Mouse (Mus musculus): Measurements from ENCODE around the gene Krr1. TPM values are rescaled to one million over a fixed set of nuclear protein-coding genes. Genes with fewer than 3 reads are reported as not detected.

The Krr1 gene
- polyA plus RNA-seq, 1 experiment from 2014 or later = 33.8 TPM

Other genes starting within 250 kb of the Krr1 start
- gene Glipr1, start 30.0 kb downstream of the Krr1 start, polyA plus RNA-seq (2015; fragmentation: Nextera tagmentation; extraction: Ambion mirVana) = 0.43 and 0.76 TPM in 2 replicates
- gene Glipr1l1, start 87.5 kb downstream of the Krr1 start, polyA plus RNA-seq (2015; fragmentation: Nextera tagmentation; extraction: Ambion mirVana) = 0.29 TPM in 1 of 2 replicates, not detected in the other
- not detected in 2 replicates for gene Glipr1l2, start 110.7 kb downstream of the Krr1 start, polyA plus RNA-seq (2015; fragmentation: Nextera tagmentation; extraction: Ambion mirVana)
- 0.49 and 0.52 TPM in 2 replicates for gene Glipr1l3, start 187.7 kb downstream of the Krr1 start, polyA plus RNA-seq (2015; fragmentation: Nextera tagmentation; extraction: Ambion mirVana)
- 0.58 and 0.66 TPM in 2 replicates for gene Caps2, start 191.0 kb downstream of the Krr1 start, polyA plus RNA-seq (2015; fragmentation: Nextera tagmentation; extraction: Ambion mirVana)